Mouse (Mus musculus) MEL (cell line): ENCODE measurements around the gene Rapgef6.

Experiments used
- CHD1 ChIP-seq: IDR thresholded peaks from 2 replicates; pipeline ENCODE4 v1.6.1; 2012; ENCODE audit warnings: low read depth, mild to moderate bottlenecking, inconsistent platforms, low read length, improper control_type of control experiment
- CHD2 ChIP-seq: IDR thresholded peaks from 2 replicates; pipeline ENCODE4 v1.6.1; 2011; ENCODE audit warnings: low read length, improper control_type of control experiment
- CTCF ChIP-seq, 3 experiments: IDR thresholded peaks in 2 of 3; conservative IDR thresholded peaks in 1 of 3; 2 replicates each; pipeline ENCODE4 v1.5.1; 2011 to 2012; ENCODE audit warnings: low read length in 3 of 3, low read depth in 2 of 3, mild to moderate bottlenecking in 2 of 3, improper control_type of control experiment in 1 of 3, inconsistent platforms in 1 of 3, mixed read lengths in 1 of 3, moderate library complexity in 1 of 3; ENCODE audit not compliant: control insufficient read depth in 1 of 3, insufficient read depth in 1 of 3, poor library complexity in 1 of 3, severe bottlenecking in 1 of 3
- JUND ChIP-seq: IDR thresholded peaks from 2 replicates; pipeline ENCODE4 v1.6.1; 2011; ENCODE audit warnings: low read depth, mild to moderate bottlenecking, improper control_type of control experiment, low read length
- KAT2A ChIP-seq: conservative IDR thresholded peaks from 2 replicates; pipeline ENCODE4 v1.6.1; 2012; ENCODE audit warnings: low read depth, low read length, improper control_type of control experiment, inconsistent platforms
- MAX ChIP-seq: IDR thresholded peaks from 2 replicates; pipeline ENCODE4 v1.6.1; 2011; ENCODE audit warnings: low read length, improper control_type of control experiment
- NELFE ChIP-seq: IDR thresholded peaks from 2 replicates; pipeline ENCODE4 v1.6.1; 2011; ENCODE audit warnings: low read depth, low read length, improper control_type of control experiment
- POLR2A ChIP-seq, 2 experiments: IDR thresholded peaks; 2 replicates each; pipeline ENCODE4 v1.6.1; 2011 to 2012; ENCODE audit warnings: low read length in 2 of 2, mild to moderate bottlenecking in 2 of 2, control low read depth in 1 of 2, improper control_type of control experiment in 1 of 2, low read depth in 1 of 2, moderate library complexity in 1 of 2; ENCODE audit not compliant: control insufficient read depth in 1 of 2, insufficient read depth in 1 of 2, poor library complexity in 1 of 2
- RAD21 ChIP-seq: IDR thresholded peaks from 2 replicates; pipeline ENCODE4 v1.6.1; 2011; ENCODE audit warnings: mild to moderate bottlenecking, low read depth, low read length, improper control_type of control experiment
- RCOR1 ChIP-seq: IDR thresholded peaks from 2 replicates; pipeline ENCODE4 v1.6.1; 2012; ENCODE audit warnings: low read depth, mild to moderate bottlenecking, inconsistent platforms, low read length, improper control_type of control experiment
- TAL1 ChIP-seq: IDR thresholded peaks from 2 replicates; pipeline ENCODE4 v1.6.1; 2012; ENCODE audit warnings: mild to moderate bottlenecking, inconsistent platforms, low read length, moderate library complexity, mixed read lengths
- UBTF ChIP-seq: IDR thresholded peaks from 2 replicates; pipeline ENCODE4 v1.6.1; 2012; ENCODE audit warnings: low read depth, mild to moderate bottlenecking, inconsistent platforms, low read length, improper control_type of control experiment, moderate library complexity, borderline replicate concordance; ENCODE audit not compliant: insufficient read depth
- USF1 ChIP-seq: IDR thresholded peaks from 2 replicates; pipeline ENCODE4 v1.6.1; 2014; ENCODE audit warnings: low read depth, mild to moderate bottlenecking, inconsistent platforms, low read length, improper control_type of control experiment, moderate library complexity

- TF ChIP-seq CTCF (IDR thresholded peaks at IDR 0.05 in 2 of 3, conservative IDR thresholded peaks at IDR 0.05 in 1 of 3; ENCODE audit: control insufficient read depth in 1 of 3, insufficient read depth in 1 of 3, low read depth in 2 of 3, low read length in 3 of 3, poor library complexity in 1 of 3, severe bottlenecking in 1 of 3), result no peak
- no peak for TF ChIP-seq NELFE
- no peak for TF ChIP-seq CHD2
- no peak for TF ChIP-seq CHD1
- TF ChIP-seq RAD21, result no peak
- TF ChIP-seq TAL1, result no peak
- TF ChIP-seq KAT2A, result no peak
- no peak for TF ChIP-seq MAX
- TF ChIP-seq POLR2A (IDR thresholded peaks at IDR 0.05; ENCODE audit: control insufficient read depth in 1 of 2, insufficient read depth in 1 of 2, low read depth in 1 of 2, low read length in 2 of 2, poor library complexity in 1 of 2), result no peak
- TF ChIP-seq USF1, result no peak
- TF ChIP-seq JUND, result no peak
- no peak for TF ChIP-seq RCOR1
- TF ChIP-seq UBTF, result no peak
Measured at GRCm38 (mm10) chr11:54530916-54531315, 8.3 kb downstream of the Rapgef6 start.
